Mouse (Mus musculus) activated CD4-positive, CD25-positive, alpha-beta regulatory T cell, adult 4 months (primary cell): Measurements from ENCODE around the gene Clic6. TPM values are rescaled to one million over a fixed set of nuclear protein-coding genes. Genes with fewer than 3 reads are reported as not detected.
"Not testable (repeated sequence)": the region's sequence is repeated elsewhere in the genome, so short reads cannot be mapped to it uniquely, and the experiment has no call there.

ENCODE experiments used
- ATAC-seq: one replicate; pipeline ENCODE4 v1.8.0; 2017
- polyA plus RNA-seq, 2 experiments: library from polyadenylated mRNA; unstranded; fragments of 100-300 nt; shearing (Covaris generic); gene quantifications; one replicate each; pipeline ENCODE4 v1.2.1; 2017

Clic6 gene
- polyA plus RNA-seq, 2 experiments from 2014 or later = not detected

- no peak for ATAC-seq
These were observed 12.6 kb upstream of the Clic6 start for GRCm38 (mm10) chr16:92472898-92473297.

GRCm38 (mm10) chr16:92475093-92475860, 10.3 kb upstream of the Clic6 start:
- ATAC-seq = no peak

GRCm38 (mm10) chr16:92478561-92479150, 6.9 kb upstream of the Clic6 start:
- no peak for ATAC-seq

DNA sequence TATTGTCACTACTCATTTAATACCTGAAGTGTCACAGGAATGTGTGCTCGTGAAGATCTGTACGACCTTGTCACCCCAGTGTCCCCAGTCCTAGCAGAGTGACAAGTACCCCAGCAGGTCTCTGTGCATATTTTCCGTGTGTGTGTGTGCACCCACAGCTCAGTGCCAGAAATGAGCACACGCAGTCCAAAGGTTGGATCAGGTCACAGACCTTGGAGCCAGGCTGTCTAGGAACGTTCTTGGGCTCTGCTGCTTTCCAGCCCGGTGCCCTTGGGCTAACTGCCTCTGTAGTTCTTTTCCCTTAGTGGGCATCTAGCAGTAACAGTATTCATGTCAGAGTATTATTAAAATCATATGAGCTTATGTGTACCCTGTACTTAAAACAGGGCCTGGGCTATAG, 1.6 kb downstream of the Clic6 start:
- ATAC-seq = no peak

DNA sequence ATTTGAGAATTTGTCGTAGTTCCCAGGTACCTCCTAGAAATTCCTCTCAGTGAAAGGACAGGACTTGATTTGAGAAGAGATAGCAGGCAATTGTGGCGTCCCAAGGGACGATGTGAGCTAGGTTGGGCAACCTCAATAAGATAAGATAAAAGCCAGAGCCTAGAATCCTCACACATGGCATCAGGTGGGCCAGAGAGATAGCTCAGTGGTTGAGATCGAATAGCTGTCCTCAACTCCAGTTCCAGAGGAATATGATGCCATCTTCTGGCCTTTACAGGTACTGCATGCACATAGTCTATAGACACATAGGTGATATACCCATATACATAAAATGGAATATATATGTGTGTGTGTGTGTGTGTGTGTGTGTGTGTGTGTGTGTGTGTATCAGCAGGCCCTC, 2.0 kb downstream of the Clic6 start:
- no peak for ATAC-seq

- no peak for ATAC-seq
These were observed 2.9 kb downstream of the Clic6 start for GRCm38 (mm10) chr16:92488456-92488855.

DNA sequence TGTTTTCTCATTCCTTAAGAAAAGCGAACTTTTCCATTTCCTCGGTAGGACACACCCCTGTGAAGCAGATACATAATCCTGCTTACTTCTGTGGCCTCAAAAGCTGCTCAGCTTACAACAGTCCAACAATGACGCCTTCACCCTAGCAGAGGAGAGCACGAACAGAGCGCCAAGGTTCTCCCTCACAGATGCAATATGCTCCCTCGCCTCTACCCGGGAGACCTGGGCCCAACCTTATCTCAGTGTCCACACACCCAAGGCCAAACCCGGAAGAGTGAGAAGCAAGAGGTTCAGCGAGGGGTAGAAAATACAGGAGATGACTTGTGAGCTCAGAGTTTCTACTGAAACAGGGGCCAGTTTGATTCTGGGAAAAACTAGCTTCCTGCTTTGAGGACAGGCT, 3.8 kb downstream of the Clic6 start:
- no peak for ATAC-seq

- ATAC-seq = no peak
These were observed 12.5 kb downstream of the Clic6 start for GRCm38 (mm10) chr16:92497851-92498588.

DNA sequence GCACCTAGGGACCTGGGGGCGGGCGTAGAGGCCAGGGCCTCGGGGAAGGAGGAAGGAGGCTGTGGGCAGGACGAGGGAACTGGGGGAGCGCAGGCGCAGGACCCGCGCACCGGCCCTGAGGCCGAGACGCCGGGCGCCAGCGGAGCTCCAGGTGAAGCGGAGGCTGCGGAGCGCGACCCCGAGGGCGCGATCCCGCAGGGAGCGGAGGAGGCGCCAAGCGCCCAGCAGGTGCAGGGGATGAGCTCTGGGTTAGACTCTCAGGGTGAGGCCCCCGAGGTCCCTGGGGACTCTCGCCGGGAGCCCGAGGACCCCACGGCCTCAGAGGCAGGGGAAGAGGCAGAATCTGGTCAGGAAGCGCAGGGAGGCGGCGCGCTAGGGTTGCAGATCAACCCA, 13.0 kb downstream of the Clic6 start:
- ATAC-seq = no peak

- no peak for ATAC-seq
These were observed 13.8 kb downstream of the Clic6 start for GRCm38 (mm10) chr16:92499324-92499723.

DNA sequence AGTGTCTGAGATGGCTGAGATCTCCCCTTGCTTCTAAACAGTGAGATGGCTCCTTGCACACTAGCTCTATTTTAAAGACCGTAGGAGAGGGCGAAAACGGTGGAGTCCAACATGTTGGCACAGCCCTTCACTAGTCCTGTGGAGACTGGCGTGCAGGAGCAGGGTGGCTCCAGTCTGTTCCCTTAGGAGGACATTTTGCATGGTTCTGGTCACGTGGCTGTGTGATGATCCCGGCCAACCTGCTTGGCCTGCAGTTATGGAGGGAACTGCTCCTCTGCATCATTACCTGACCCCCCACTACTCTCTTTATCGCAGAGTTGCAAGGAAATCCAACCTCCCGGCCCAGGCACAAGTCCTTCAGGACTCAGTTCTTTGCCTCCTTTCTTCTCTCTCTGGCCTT, 15.0 kb downstream of the Clic6 start:
- no peak for ATAC-seq

DNA sequence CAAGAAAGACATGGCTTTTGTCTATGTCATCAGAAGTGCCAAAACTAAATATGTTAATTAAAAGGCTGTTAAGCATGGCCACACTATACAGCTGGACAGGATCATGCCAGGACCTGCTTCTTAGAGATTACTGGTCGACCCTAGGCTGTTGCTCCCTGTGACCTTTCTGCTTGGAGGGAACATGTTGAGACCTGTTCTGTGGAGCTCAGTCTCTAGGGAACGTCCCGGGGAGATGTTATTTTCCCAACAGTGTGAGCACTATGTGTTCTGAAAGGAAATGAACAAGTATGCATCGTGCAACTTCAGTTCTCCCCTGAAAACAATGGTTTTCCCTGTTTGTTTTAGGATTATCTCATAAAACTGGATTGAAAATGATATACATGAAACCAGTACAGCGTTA, 17.6 kb downstream of the Clic6 start:
- ATAC-seq = no peak

GRCm38 (mm10) chr16:92507573-92507972, 22.0 kb downstream of the Clic6 start:
- no peak for ATAC-seq

- ATAC-seq = no peak
These were observed 25.6 kb downstream of the Clic6 start for GRCm38 (mm10) chr16:92510835-92511772.

GRCm38 (mm10) chr16:92511773-92512391, 26.3 kb downstream of the Clic6 start:
- ATAC-seq = no peak

DNA sequence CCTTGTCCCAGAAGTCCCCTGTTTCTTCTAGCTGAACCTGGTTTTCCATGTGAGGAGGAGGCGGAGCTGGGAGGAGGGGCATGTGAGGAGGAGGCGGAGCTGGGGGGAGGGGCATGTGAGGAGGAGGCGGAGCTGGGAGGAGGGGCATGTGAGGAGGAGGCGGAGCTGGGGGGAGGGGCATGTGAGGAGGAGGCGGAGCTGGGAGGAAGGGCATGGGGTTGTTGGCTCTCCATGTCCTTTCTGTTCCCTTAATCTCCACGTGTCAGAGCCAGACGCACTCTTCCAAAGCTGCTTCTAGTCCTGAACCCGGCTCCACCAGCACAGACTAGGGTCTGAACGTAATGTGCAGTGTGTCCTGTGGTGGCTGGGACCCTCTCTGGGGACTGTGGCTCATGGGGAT, 29.4 kb downstream of the Clic6 start:
- not testable (repeated sequence) for ATAC-seq

GRCm38 (mm10) chr16:92516139-92516538, 30.6 kb downstream of the Clic6 start:
- ATAC-seq = no peak

GRCm38 (mm10) chr16:92518718-92519117, 33.2 kb downstream of the Clic6 start:
- ATAC-seq = no peak

GRCm38 (mm10) chr16:92519820-92520492, 34.4 kb downstream of the Clic6 start:
- no peak for ATAC-seq

GRCm38 (mm10) chr16:92523351-92523750, 37.8 kb downstream of the Clic6 start:
- no peak for ATAC-seq

DNA sequence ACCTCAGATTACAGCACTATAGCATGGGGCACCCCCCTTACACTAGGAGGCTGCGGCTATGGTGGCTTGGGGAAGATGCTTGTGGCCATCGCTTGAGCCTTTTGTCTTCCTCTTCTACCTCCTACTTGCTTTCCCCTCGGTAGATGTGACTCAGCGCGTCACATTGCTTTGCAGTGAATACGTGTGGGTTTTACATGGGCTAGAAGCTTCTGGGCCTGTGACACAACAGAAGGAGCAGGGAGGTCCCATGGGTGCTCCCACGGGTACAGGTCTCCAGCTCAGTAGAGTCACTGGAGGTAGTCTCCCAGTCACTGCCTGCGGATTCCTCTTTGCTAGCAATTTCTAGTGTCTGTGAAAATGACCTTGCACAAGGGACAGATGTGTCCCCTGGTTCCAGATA, 39.1 kb downstream of the Clic6 start:
- no peak for ATAC-seq

- ATAC-seq = no peak
These were observed 40.4 kb downstream of the Clic6 start for GRCm38 (mm10) chr16:92525919-92526318.
